Mouse (Mus musculus): Measurements from ENCODE around the gene Znrf1. TPM values are rescaled to one million over a fixed set of nuclear protein-coding genes. Genes with fewer than 3 reads are reported as not detected.

Gene Znrf1
- polyA plus RNA-seq, 1 experiment from 2014 or later: 33.8 TPM

DNA sequence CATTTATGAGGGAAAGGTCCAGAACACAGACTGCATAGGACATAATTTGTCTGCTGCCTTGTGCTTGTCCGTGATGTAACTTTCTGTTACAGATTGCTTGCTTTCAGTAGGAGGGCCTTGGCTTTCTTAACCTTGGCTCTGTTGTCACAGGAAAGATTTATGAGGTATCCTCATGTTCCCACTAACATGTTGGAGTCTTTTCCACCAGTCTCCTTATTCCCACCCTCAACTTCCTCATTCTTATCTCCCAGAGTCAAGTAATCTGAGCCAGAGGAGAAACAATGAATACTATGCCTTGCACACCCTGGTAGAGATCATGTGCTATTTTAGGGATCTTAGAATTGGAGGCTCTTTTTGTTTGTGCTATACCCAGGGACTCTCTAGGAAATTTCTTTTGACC lies 61.4 kb downstream of the Znrf1 start:
- H3K27ac ChIP-seq (replicated peaks in 1 of 2; ENCODE audit: control insufficient read depth in 1 of 2, insufficient read depth in 1 of 2, low read depth in 2 of 2, low read length in 2 of 2): peak overlapping the region; percentile 72 to 78
- peak; percentile 56; the same call in 1 of the 2 replicates for ATAC-seq (ENCODE audit: insufficient number of reproducible peaks, insufficient read depth, low FRiP score, low read depth)
- WGBS: 32% methylated on average over 1 of the region's 1 CpGs
- peaks cover 32 to 74% of the 10 kb centered on the region in 2 experiments for H3K4me1 ChIP-seq (ENCODE audit: control insufficient read depth in 2 of 2, insufficient read depth in 2 of 2, low read length in 2 of 2)
- peak overlapping the region; percentile 1; the same call in 1 of the 2 replicates for H3K9ac ChIP-seq (ENCODE audit: low read length)
- H3K4me3 ChIP-seq (ENCODE audit: control insufficient read depth in 1 of 2, insufficient read depth in 1 of 2, low read depth in 1 of 2, low read length in 2 of 2): no peak overlapping the region
- no peaks in the 10 kb centered on the region for H3K9me3 ChIP-seq (ENCODE audit: control insufficient read depth, low read length)
- peak overlapping the region; percentile 62 for H3K4me2 ChIP-seq (ENCODE audit: low read length)
- no peaks in the 10 kb centered on the region for H3K36me3 ChIP-seq (ENCODE audit: control insufficient read depth, insufficient read depth, low read length)
- no peaks in the 10 kb centered on the region for H3K27me3 ChIP-seq (ENCODE audit: control insufficient read depth, insufficient read depth, low read length)

GRCm38 (mm10) chr8:111599707-111600444 lies 64.0 kb downstream of the Znrf1 start:
- H3K4me2 ChIP-seq (ENCODE audit: low read length): no peak overlapping the region
- no peak overlapping the region for H3K27ac ChIP-seq (replicated peaks in 1 of 2; ENCODE audit: control insufficient read depth in 1 of 2, insufficient read depth in 1 of 2, low read depth in 2 of 2, low read length in 2 of 2)
- WGBS: 65% methylated on average over 9 of the region's 9 CpGs
- H3K4me3 ChIP-seq (ENCODE audit: control insufficient read depth in 1 of 2, insufficient read depth in 1 of 2, low read depth in 1 of 2, low read length in 2 of 2): no peak overlapping the region
- H3K9ac ChIP-seq (ENCODE audit: low read length): no peak overlapping the region
- peaks cover 20 to 48% of the 10 kb centered on the region in 2 experiments for H3K4me1 ChIP-seq (ENCODE audit: control insufficient read depth in 2 of 2, insufficient read depth in 2 of 2, low read length in 2 of 2)
- H3K27me3 ChIP-seq (ENCODE audit: control insufficient read depth, insufficient read depth, low read length): no peaks in the 10 kb centered on the region
- no peaks in the 10 kb centered on the region for H3K9me3 ChIP-seq (ENCODE audit: control insufficient read depth, low read length)
- no peak for ATAC-seq (ENCODE audit: insufficient number of reproducible peaks, insufficient read depth, low FRiP score, low read depth)
- H3K36me3 ChIP-seq (ENCODE audit: control insufficient read depth, insufficient read depth, low read length): no peaks in the 10 kb centered on the region; the same call in 1 of the 2 replicates

- ATAC-seq (ENCODE audit: insufficient number of reproducible peaks, insufficient read depth, low FRiP score, low read depth): no peak
- H3K27me3 ChIP-seq (ENCODE audit: control insufficient read depth, insufficient read depth, low read length): no peaks in the 10 kb centered on the region
- H3K4me3 ChIP-seq (ENCODE audit: control insufficient read depth in 1 of 2, insufficient read depth in 1 of 2, low read depth in 1 of 2, low read length in 2 of 2): no peak overlapping the region
- no peaks in the 10 kb centered on the region for H3K9me3 ChIP-seq (ENCODE audit: control insufficient read depth, low read length)
- peaks cover 5 to 26% of the 10 kb centered on the region in 2 experiments for H3K4me1 ChIP-seq (ENCODE audit: control insufficient read depth in 2 of 2, insufficient read depth in 2 of 2, low read length in 2 of 2)
- H3K9ac ChIP-seq (ENCODE audit: low read length): no peak overlapping the region
- no peak overlapping the region for H3K27ac ChIP-seq (replicated peaks in 1 of 2; ENCODE audit: control insufficient read depth in 1 of 2, insufficient read depth in 1 of 2, low read depth in 2 of 2, low read length in 2 of 2)
- WGBS: 91% methylated on average over 4 of the region's 4 CpGs
- H3K4me2 ChIP-seq (ENCODE audit: low read length): no peak overlapping the region
- no peaks in the 10 kb centered on the region; the same call in 1 of the 2 replicates for H3K36me3 ChIP-seq (ENCODE audit: control insufficient read depth, insufficient read depth, low read length)
Observed at GRCm38 (mm10) chr8:111602050-111602449, 66.2 kb downstream of the Znrf1 start.

DNA sequence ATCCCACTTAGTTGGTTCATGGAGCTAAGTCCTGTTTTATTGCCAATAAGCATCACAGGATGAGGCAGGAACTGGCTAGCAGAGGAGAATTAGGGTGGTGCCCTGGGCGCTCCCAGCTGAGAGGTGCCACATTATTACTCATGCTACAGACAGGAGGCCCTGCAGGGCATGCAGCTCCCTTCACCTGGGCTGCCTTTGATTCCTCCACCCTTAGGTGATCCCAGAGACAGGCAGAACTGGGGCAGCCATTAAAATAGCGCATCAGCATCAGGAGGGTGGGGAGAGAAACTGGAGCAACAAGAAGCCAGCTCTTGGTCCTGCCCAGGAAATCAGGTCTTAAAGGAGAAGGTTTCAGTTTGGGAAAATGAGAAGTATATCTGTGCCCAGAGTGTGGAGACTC lies 69.1 kb downstream of the Znrf1 start:
- ATAC-seq (ENCODE audit: insufficient number of reproducible peaks, insufficient read depth, low FRiP score, low read depth): no peak
- Histone ChIP-seq H3K36me3 (ENCODE audit: control insufficient read depth, insufficient read depth, low read length) (no peaks in the 10 kb centered on the region; the same call in 1 of the 2 replicates), H3K9ac (ENCODE audit: low read length) (no peak overlapping the region), H3K27ac (replicated peaks in 1 of 2; ENCODE audit: control insufficient read depth in 1 of 2, insufficient read depth in 1 of 2, low read depth in 2 of 2, low read length in 2 of 2) (no peak overlapping the region), H3K4me1 (ENCODE audit: control insufficient read depth in 2 of 2, insufficient read depth in 2 of 2, low read length in 2 of 2) (no peaks in the 10 kb centered on the region; a peak in 1 of 4 replicates), H3K9me3 (ENCODE audit: control insufficient read depth, low read length) (no peaks in the 10 kb centered on the region), H3K27me3 (ENCODE audit: control insufficient read depth, insufficient read depth, low read length) (no peaks in the 10 kb centered on the region), H3K4me2 (ENCODE audit: low read length) (no peak overlapping the region), H3K4me3 (ENCODE audit: control insufficient read depth in 1 of 2, insufficient read depth in 1 of 2, low read depth in 1 of 2, low read length in 2 of 2) (no peak overlapping the region)
- 93% methylated on average over 2 of the region's 2 CpGs for WGBS

- 83% methylated on average over 9 of the region's 9 CpGs for WGBS
- H3K4me2 ChIP-seq (ENCODE audit: low read length): no peak overlapping the region
- H3K4me3 ChIP-seq (ENCODE audit: control insufficient read depth in 1 of 2, insufficient read depth in 1 of 2, low read depth in 1 of 2, low read length in 2 of 2): no peak overlapping the region
- no peak overlapping the region for H3K9ac ChIP-seq (ENCODE audit: low read length)
- no peak for ATAC-seq (ENCODE audit: insufficient number of reproducible peaks, insufficient read depth, low FRiP score, low read depth)
- H3K27ac ChIP-seq (replicated peaks in 1 of 2; ENCODE audit: control insufficient read depth in 1 of 2, insufficient read depth in 1 of 2, low read depth in 2 of 2, low read length in 2 of 2): no peak overlapping the region
- no peaks in the 10 kb centered on the region for H3K27me3 ChIP-seq (ENCODE audit: control insufficient read depth, insufficient read depth, low read length)
- H3K9me3 ChIP-seq (ENCODE audit: control insufficient read depth, low read length): no peaks in the 10 kb centered on the region
- peaks cover 8% of the 10 kb centered on the region; the same call in 1 of the 2 replicates for H3K36me3 ChIP-seq (ENCODE audit: control insufficient read depth, insufficient read depth, low read length)
- no peaks in the 10 kb centered on the region for H3K4me1 ChIP-seq (ENCODE audit: control insufficient read depth in 2 of 2, insufficient read depth in 2 of 2, low read length in 2 of 2)
Observed at GRCm38 (mm10) chr8:111606961-111607360, 71.1 kb downstream of the Znrf1 start.

DNA sequence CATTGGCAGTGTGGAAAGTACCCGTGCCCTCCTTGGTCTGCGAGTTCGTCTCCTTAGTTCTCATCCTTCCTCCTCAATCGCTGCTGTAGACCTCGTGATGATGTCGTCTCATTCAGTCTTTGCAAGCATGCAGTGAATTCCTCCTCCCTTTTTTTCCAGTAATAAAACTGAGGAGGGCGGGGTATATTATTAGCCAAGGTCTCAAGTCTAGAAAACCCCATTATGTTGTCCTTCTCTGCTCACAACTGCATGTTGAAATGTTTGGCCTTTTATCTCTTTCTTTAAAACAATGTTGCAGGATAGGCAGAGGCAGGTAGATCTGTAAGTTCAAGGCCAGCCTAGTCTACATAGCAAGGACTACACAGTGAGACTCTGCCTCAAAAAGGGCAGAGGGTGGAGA lies 71.5 kb downstream of the Znrf1 start:
- Histone ChIP-seq H3K4me2 (ENCODE audit: low read length) (no peak overlapping the region), H3K4me1 (ENCODE audit: control insufficient read depth in 2 of 2, insufficient read depth in 2 of 2, low read length in 2 of 2) (no peaks in the 10 kb centered on the region), H3K4me3 (ENCODE audit: control insufficient read depth in 1 of 2, insufficient read depth in 1 of 2, low read depth in 1 of 2, low read length in 2 of 2) (no peak overlapping the region), H3K27ac (replicated peaks in 1 of 2; ENCODE audit: control insufficient read depth in 1 of 2, insufficient read depth in 1 of 2, low read depth in 2 of 2, low read length in 2 of 2) (no peak overlapping the region), H3K9ac (ENCODE audit: low read length) (no peak overlapping the region), H3K36me3 (ENCODE audit: control insufficient read depth, insufficient read depth, low read length) (peaks cover 11% of the 10 kb centered on the region), H3K9me3 (ENCODE audit: control insufficient read depth, low read length) (no peaks in the 10 kb centered on the region), H3K27me3 (ENCODE audit: control insufficient read depth, insufficient read depth, low read length) (no peaks in the 10 kb centered on the region)
- ATAC-seq (ENCODE audit: insufficient number of reproducible peaks, insufficient read depth, low FRiP score, low read depth): no peak
- WGBS: 95% methylated on average over 7 of the region's 7 CpGs

DNA sequence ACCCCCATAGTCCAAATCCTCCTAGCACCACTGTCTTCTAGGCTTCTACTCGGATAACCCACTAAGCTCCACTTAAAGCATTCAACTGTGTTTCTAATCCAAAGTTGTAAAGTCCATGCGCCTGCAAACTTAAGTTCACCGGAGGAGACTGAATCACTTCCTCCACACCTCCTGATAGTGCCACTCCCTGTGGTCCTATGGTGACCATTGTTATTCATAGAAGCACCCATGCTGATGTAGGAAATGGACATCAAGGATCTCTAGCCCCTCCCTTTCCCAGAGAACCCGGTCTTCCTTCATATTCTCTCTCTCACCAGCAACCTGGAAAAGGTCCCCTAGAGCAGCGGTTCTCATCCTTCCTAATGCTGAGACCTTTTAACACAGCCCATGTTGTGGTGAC lies 77.3 kb downstream of the Znrf1 start:
- H3K27ac ChIP-seq (replicated peaks in 1 of 2; ENCODE audit: control insufficient read depth in 1 of 2, insufficient read depth in 1 of 2, low read depth in 2 of 2, low read length in 2 of 2): no peak overlapping the region
- H3K9ac ChIP-seq (ENCODE audit: low read length): no peak overlapping the region
- no peaks in the 10 kb centered on the region for H3K9me3 ChIP-seq (ENCODE audit: control insufficient read depth, low read length)
- peaks cover 15% of the 10 kb centered on the region for H3K36me3 ChIP-seq (ENCODE audit: control insufficient read depth, insufficient read depth, low read length)
- ATAC-seq (ENCODE audit: insufficient number of reproducible peaks, insufficient read depth, low FRiP score, low read depth): no peak
- peaks cover 2 to 5% of the 10 kb centered on the region in 2 experiments; a peak in 2 of 4 replicates for H3K4me1 ChIP-seq (ENCODE audit: control insufficient read depth in 2 of 2, insufficient read depth in 2 of 2, low read length in 2 of 2)
- 68% methylated on average over 5 of the region's 5 CpGs for WGBS
- H3K4me3 ChIP-seq (ENCODE audit: control insufficient read depth in 1 of 2, insufficient read depth in 1 of 2, low read depth in 1 of 2, low read length in 2 of 2): no peak overlapping the region
- H3K27me3 ChIP-seq (ENCODE audit: control insufficient read depth, insufficient read depth, low read length): no peaks in the 10 kb centered on the region
- H3K4me2 ChIP-seq (ENCODE audit: low read length): no peak overlapping the region
